Mouse (Mus musculus): ENCODE results near the gene Cyp2c23.

Gene Cyp2c23

DNA sequence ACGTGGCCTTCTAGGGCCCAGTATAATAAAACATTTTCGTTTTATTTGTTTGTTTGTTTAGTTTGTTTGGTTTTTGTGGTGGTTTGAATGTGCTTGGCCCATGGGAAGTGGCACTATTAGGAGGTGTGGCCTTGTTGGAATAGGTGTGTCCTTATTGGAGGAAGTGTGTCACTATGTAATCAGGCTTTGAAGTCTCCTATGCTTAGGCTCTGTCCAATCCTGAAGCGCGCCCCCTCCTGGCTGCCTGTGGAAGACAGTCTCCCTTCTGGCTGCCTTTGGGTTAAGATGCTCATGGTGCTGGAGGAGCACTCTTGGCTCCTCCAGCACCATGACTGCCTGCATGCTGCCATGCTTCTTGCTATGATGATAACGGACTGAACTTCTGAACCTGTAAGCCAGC lies 5.9 kb downstream of the Cyp2c23 start:
- no peak for DNase-seq

DNA sequence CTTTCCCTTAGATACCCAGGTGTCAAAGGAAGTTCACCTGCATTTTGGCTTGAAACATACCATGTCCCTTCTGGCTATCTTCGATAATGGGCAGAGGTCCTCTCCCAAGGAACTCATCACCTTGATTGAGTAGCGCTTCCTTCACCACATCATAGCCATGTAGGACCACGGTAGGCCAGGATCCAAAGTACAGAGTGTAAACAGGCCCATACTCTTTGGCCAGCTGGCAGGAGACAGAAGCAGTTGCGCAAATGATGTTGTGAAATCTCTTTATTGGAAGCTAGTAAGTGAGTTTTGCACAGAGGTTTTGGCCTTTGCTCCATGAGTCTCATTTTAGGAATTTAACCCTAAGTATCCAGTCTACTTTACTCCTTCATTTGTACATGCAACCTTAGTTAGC lies 7.5 kb downstream of the Cyp2c23 start:
- DNase-seq: no peak

DNA sequence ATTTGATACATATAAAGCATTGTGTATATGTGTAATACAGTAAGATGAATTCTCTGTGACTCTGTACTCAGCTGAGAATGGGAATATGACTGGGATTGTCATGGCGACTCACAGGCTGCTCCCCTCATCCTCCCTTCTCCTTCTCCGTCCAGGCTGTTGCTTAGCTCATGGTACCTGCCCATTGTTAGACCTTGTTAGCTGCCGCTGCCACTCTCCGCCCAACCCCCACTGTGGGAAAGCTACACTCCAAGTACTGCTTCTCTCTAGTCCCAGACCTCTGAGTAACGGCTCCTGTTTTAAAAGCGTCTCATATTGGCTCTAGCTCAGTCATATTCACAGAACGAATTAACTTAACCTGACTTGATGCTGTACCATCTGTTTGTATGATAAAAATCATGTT lies 9.3 kb downstream of the Cyp2c23 start:
- DNase-seq: no peak

DNA sequence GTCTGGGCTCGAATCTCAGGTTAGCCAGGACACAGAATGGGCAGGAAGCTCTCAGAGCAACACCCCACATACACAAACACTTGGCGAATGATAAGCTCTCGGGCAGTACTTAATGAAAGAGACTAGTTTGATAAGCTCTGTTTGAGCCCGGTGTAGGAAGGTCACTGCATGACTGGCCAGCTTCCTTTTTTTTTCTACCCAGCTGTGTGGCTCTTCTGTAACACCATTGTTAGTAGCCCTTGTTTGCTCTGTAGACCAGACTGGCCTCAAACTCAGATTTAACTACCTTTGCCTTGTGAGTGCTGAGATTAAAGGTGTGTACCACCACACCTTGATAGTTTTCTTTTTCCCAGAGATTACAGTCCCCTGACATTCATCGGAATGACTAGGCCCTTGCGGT lies 15.1 kb downstream of the Cyp2c23 start:
- DNase-seq: no peak

DNA sequence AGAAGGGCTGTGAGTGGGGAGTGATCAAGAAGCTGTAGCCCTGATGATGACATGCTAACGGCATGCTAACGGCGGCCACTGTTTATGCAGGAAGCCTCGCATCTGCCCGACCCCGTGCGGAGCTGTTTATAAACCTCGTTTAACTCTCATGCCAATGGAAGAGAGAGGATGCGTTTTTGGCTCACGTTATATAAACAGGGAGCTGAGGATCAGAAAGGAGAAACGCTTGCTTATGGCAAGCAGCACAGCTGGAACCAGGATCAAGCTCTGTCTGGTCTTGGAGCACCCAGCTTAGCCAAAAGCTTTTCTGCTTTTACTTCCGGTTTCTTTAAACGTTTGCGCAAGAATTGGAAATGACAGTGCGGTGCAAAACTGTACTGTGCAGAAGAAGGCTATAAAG lies 20.2 kb downstream of the Cyp2c23 start:
- DNase-seq: no peak

DNA sequence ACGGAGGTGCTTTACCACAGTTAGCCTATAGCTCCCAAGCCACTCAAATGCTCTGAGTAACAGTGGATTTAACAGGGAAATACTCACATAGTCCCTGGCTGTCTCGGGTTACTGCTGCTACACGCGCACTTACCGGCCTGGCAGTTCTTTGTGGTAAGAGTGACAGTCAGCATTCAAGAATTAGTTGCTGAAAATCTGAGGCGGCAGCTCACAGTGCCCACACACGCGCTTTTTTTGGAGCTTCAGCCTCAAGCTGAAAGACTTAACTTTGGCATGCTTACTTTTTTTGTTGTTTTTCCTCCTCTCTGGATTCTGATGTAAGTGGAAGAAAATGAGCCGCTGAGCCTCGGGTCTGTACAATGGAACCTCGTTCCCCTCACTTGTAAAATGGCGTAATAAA lies 21.8 kb downstream of the Cyp2c23 start:
- no peak for DNase-seq

DNA sequence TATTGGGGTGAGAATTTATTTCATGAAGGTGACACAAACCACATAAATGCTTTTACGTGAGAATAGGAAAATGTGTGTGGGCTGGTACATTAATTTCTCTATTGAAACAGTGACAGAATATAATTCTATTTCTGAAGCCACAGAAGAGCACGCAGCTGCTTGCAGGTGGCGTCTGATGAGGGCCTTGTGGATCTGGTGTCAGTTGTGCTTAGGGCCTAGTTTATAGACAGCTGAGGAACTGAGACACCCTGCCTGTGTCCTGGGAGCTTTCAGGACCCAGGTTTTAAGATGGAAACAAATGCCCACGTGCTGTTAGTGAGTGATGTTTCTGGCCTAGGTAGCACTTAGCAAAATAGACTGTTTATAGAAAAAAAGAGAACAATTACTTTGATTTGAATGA lies 24.0 kb downstream of the Cyp2c23 start:
- no peak for DNase-seq

DNA sequence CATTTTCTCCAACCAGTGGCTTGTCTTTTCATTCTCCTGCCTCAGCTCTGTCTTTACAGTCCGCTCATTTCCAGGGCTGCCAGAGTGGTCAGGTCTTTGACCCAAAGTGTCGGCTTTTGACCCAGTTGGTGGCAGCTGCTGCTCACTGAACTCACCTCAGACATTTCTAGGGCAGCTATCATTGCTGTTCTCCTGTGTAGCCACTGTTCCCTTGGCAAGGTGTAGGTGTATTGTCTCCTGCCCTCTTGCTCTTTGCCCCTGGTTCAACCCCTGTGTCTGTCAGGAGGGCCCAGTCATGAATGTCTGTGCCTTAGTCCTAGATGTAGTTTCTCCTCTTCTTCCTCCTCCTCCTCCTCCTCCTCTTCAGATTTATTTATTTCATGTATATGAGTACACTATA lies 24.7 kb downstream of the Cyp2c23 start:
- DNase-seq: no peak

DNA sequence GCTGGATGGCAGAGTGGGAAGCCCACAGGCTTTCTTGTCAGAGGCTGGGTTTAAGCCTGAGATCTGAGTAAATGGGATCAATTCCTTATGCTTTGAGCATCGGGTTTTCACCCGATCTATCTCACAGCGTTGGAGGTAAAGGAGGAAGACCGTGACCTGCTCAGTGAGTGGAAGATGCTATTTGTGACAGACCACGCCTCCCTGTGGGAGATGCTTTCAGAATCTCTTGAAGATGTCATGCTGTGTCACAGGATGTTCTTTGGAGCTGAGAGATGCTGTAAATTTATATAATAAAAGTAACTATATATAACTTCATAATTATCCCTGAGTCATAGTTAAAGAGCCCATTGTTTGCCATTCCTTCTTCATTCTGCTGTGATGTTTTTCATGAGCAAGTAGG lies 28.3 kb downstream of the Cyp2c23 start:
- no peak for DNase-seq

DNA sequence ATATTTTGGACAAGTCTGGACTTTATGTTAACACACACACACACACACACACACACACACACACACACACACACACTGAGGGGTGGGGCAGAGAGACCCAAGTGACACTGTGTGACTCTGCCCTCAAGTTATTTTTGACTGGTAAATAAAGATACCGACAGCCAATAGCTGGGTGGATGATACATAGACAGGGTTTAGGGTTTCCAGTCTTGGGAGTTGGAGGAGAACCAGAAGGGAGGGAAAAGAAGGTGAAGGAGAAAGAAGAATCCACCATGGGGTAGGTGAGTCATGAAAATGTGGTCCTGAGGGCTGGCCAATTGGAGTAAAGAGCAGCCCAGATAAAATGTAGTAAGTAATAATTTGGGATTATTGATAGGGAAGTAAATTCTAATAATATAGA lies 28.9 kb downstream of the Cyp2c23 start:
- no peak for DNase-seq

DNA sequence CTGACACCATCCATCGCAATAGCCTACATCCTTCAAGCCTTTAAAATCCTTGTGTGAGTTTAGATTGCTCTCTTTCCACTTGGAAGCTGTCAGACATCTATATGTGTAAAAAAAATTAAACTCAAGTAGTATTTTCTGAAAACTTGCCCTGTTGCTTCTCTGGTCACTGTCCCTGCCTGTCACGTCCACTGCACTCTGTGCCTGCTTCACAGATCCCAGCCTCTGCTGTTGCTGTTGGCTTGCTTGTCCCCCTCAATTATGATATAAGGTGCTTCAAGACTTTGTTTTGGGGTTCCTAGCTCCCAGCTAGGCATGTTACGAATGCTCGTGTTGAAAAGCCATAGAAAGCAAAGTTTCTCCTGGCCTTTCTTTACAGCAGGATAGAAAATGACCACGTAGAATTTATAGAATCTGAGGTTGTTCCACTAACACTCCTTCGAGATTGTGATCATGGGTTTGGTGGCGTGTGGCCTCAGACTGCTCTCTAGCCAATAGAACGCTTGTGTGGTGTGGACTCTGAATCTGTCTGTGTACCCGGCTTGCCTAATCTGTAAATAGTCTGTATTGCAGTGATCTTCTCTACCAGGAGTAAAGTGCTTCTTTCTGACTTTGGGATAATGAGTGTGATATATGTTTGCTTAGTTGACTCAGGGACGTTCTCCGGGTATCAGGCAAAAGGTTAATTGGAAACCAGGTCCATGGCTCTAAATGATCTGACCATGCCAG lies 30.0 kb downstream of the Cyp2c23 start:
- no peak for DNase-seq

DNA sequence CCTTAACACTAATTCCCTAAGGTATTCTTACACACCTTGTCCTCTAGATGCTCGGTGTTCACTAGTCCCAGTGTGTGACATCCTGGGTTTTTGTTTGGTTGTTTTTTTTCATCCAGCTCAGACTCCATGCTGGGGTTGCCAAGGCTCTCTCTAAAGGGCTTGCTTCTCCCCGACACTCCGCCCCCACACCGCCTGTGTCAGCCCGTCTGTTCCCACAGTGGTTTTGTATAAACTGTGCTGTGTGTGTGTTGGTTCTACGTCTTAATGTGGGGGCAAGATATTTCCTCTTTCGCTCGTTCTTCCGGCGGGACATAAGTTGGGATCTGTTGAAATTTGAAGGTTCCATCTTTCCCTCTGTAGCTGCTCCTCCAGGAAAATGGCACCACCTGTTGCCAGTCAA lies 30.9 kb downstream of the Cyp2c23 start:
- no peak for DNase-seq

DNA sequence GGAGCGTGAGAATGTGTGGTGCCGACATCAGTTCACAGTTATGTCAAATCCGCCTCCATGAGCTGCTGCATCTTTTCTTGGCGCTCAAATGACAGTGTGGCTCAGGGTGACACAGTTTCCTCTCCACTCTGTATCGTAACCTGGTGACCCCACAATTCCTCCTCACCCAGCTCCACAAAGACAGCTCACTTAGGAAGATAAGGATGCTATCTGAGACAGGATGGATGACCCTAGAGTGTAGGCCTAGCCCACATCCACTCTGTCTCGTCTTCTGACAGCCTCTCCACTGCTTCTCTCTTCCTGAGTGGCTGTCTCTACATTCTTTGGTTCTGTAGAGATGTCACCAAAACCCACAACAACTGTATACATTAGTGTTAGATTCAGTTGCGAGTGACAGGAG lies 33.6 kb downstream of the Cyp2c23 start:
- no peak for DNase-seq

DNA sequence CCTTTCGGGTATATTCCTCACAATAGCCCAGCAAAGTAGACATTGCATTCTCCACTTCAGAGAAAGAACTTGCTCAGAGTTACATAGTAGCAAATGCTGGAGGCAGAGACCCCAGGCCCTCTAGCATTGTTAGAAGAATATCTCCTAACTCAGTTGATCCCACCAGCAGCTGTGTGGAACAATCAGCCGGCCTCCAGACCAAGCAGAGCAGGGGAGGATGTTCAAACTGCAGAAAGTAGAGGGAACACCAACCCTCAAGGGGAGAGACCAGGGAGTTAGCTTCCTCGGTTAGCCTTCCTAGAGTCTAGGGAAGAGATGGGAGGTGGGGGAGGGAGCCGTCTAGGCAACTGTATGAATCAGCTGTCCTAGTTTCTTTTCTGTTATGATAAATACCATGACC lies 36.5 kb downstream of the Cyp2c23 start:
- no peak for DNase-seq

DNA sequence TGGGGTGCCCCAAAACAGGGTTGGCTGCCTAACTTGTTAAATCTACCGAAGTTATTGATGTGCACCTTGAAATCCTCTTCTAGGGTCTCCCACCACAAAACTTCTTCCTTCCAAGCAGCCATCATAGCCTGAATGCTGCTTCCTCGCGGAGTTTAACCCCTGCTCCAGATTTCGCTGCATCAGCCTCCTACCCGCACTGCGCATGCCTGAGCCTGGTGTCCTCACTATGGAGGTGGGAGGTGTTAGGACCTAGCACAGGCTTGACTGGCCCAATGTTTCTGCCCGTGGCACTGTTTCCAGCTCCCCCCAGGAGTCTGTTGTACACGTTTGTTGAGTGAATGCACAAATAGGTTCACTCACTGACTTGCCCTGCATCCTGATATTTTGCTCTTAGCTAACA lies 38.6 kb downstream of the Cyp2c23 start:
- DNase-seq: no peak

DNA sequence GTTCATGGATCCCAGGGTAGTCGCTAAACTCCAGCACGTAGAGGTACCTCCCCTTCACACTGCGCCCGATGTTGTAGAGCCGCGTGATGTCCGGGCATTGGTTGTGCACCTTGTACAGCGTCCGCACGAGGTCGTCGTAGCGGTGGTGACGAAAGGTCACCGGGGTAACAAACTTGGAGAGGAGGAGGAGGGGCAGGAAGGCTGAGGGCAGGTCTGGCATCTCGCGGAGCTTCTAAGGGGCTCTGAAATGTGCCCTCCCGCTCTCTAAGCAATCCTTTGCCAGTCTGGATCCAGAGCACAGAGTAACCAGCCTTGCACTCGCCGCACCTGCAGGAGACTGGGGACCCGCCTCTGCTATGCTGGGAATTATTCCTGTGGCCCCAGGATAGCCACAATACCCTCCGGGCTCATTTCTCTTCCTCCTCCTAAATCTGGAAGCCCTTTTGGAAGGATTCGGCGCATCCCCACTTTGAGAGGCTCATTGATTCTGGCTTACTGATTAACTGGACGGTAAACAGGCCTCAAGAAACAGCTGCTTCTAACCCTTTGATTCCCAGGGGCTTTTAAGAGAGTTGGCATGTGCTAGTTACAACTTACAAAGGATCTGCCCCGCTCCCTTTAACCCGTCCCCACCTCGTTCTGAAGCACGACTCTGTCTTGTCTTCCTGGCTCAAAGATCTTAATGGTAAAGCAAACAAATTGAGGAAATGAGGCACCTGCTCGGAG lies 42.8 kb downstream of the Cyp2c23 start, which contains the start of gene Cpn1:
TSS of gene Cpn1 (minus strand) at position 488 of the 726 bp plus-strand sequence.
- DNase-seq: no peak

DNA sequence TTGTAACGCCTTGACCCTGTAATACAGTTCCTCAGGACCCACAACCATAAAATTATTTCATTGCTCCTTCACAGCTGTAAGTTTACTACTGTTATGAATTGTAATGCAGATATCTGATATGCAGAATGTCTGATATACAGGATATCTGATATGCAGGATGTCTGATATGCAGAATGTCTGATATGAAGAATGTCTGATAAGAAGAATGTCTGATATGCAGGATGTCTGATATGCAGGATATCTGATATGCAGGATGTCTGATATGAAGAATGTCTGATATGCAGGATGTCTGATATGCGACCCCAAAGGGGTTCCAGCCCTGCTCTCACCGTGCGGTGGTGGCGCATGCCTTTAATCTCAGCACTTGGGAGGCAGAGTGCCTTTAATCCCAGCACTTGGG lies 47.0 kb downstream of the Cyp2c23 start:
- DNase-seq: no peak

DNA sequence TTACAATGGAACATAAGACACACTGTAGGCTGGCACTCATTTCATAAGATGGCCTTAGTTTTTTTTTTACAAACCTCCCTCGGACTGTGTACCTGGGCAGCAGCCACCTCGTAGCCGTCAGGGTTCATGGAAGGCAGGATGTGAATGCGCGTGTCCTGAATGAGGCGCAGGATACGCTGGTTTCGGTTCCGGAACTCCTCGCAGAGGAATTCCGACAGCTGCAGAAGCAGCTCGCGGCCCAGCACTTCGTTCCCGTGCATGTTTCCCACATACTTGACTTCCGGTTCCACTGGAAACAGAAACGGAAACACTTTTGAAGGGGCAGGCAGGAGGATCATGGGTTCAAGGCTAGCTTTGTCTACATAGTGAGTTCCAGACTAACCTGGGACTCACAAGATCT lies 48.3 kb downstream of the Cyp2c23 start:
- DNase-seq: no peak

DNA sequence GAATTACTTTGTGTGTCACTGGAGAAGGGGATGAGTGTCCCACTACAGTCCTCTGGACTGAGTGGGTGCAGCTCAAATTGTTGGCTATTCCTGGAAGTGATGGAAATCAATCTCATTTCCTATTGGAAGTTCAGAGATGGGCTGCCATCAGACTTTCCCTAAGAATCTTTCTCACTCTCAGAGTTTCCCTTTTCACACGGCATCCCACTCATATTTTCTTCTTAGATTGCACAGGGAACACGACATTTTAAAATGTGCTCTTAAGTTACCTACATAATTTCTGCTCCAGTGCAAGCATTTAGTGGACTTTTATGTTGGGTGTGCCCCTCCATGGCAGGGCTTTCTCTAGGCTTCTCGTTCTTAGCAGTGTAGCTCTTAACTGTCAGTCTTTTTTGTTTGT lies 51.2 kb downstream of the Cyp2c23 start:
- no peak for DNase-seq

DNA sequence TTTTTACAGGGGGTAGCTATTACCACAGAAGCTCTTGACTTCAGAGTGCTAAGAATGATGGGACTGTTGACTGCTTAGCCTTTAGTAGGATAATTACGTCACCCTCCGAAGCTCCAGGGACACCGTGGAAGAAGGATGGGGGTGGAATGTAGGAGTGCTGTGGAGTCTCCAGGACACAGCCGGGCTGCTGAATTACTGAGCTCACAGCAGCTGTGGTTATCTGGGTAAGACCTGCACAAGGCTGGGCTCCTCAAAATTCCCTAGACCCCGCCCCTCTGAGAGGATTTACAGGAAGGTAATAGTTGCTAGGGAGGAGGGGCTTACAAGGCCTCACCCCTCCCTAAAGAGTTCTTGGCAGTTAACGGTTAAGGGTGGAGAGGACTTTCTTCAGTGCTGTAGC lies 52.3 kb downstream of the Cyp2c23 start:
- DNase-seq: no peak

DNA sequence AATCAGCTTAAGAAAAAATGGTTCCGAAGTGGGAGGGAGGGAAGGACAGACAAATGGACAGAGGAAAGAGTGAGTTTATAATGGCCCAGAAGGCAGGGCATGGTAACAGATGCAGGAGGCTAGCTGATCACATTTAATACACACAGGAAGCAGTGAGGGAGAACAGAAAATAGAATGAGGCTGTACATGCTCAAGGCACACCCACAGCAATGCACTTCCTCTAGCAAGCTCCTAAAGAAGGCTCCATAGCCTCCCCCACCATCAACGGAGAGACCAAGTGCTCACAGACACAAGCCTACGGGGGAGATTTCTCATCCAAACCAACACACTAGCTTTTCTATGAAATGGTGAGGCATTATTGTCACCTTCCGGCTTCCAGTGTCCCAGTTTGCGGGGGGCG lies 54.8 kb downstream of the Cyp2c23 start:
- no peak for DNase-seq

DNA sequence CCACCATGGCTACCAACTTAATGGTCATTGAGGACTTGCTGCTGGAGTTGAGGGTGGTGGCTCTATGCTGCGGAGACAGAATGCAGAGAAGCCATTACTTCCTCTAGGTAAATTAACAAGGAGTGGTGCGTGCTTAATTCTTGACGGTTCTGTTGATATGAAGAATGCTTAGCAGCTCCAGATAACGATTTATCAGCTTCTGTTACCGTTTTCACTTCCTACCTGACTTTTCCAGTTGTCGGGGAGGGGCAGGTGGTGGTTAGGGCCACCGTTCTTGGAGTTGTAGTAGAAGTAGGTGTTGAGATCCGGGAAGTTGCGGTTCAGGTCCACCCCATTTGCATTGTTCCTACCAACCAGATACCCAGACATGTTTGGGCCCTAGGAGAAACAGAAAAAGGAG lies 55.3 kb downstream of the Cyp2c23 start:
- no peak for DNase-seq

DNA sequence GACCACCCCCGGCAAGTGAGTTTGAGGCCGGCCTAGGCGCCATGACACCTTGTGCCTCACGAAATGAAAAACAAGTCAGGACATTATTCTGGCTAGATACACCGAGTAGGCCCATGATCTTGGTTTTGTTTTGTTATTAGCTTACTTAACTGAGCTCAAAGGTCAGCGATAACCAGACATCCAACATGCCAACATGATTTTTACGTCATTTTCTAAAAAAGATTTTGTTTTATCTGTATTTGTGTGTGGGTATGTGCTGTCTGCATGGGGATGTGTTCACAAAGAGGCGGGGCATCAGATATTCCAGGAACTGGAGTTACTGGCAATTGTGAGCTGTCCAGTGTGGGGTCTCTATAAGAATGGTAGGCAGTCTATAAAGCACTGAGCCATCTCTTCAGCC lies 56.9 kb downstream of the Cyp2c23 start:
- DNase-seq: no peak

DNA sequence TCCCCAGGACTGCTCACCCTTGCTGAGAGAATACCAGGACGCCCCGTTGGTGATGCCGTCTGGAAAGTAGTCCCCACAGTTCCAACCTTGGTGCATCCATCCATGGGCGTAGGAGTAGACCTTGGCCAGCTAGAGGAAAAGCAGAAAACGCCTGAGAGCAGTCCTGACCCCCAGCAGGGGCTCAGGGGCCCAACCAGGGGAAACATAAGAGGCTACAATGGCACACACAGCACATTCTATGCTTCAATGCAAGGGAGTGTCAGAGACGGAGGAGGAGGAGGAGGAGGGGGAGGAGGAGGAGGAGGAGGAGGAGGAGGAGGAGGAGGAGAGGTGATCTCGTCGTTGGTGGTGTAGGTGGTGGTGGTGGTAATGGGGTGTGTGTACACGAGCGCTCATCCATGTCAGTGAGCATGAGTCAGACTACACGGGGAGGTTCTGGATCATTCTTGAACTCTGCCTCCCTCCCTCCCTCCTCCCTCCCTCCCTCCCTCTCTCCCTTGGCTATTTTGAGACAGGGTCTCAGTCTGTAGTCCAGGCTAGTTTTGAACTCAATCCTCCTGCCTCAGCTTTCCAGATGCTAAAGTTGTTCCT lies 60.5 kb downstream of the Cyp2c23 start:
- no peak for DNase-seq

All from cerebellum, postnatal 36 days (tissue).